Mouse (Mus musculus) stomach, embryonic 14.5 days (tissue): ENCODE data around the gene Syce2. TPM values are rescaled to one million over a fixed set of nuclear protein-coding genes. Genes with fewer than 3 reads are reported as not detected.

Experiments used
- ATAC-seq: fragments of 200-750 bp; cut with Nextera tagmentation; 2 replicates; pipeline ENCODE4 v1.8.0; 2017; ENCODE audit warnings: low read depth, moderate TSS enrichment; ENCODE audit not compliant: insufficient number of reproducible peaks, insufficient read depth, low FRiP score
- H3K27ac ChIP-seq: fragments of 300-500 bp; sonication (generic); 2 replicates; pipeline ENCODE4 v1.5.1; 2014; ENCODE audit warnings: mild to moderate bottlenecking, low read length, moderate library complexity, mixed read lengths
- H3K27me3 ChIP-seq: fragments of 300-500 bp; sonication (generic); 2 replicates; pipeline ENCODE4 v1.6.1; 2014; ENCODE audit warnings: low read length, control low read depth, mixed read lengths; ENCODE audit not compliant: control insufficient read depth, insufficient read depth
- H3K36me3 ChIP-seq: fragments of 300-500 bp; sonication (generic); 2 replicates; pipeline ENCODE4 v1.6.1; 2014; ENCODE audit warnings: mild to moderate bottlenecking, control low read depth, low read length, moderate library complexity, mixed read lengths; ENCODE audit not compliant: control insufficient read depth, insufficient read depth
- H3K4me1 ChIP-seq: fragments of 300-500 bp; sonication (generic); 2 replicates; pipeline ENCODE4 v1.6.1; 2014; ENCODE audit warnings: low read length, control low read depth, mixed read lengths; ENCODE audit not compliant: control insufficient read depth, insufficient read depth
- H3K4me2 ChIP-seq: fragments of 300-500 bp; sonication (generic); replicated peaks from 2 replicates; pipeline ENCODE4 v1.6.1; 2014; ENCODE audit warnings: low read depth, low read length, control low read depth
- H3K4me3 ChIP-seq: fragments of 300-500 bp; sonication (generic); 2 replicates; pipeline ENCODE4 v1.5.1; 2014; ENCODE audit warnings: low read depth, low read length, control low read depth
- H3K9ac ChIP-seq: fragments of 300-500 bp; sonication (generic); replicated peaks from 2 replicates; pipeline ENCODE4 v1.6.1; 2014; ENCODE audit warnings: low read depth, mild to moderate bottlenecking, control low read depth, low read length, moderate library complexity, mixed read lengths
- H3K9me3 ChIP-seq: fragments of 300-500 bp; sonication (generic); 2 replicates; pipeline ENCODE4 v1.6.1; 2016; ENCODE audit warnings: low read depth, low read length, control low read depth; ENCODE audit not compliant: control insufficient read depth
- WGBS: fragments of 180-500 bp; shearing (Covaris S2); extraction: QIAGEN DNeasy Blood & Tissue Kit; methylation state at CpG from one replicate; pipeline ENCODE4 v1.1.7; 2014; 5-methylcytosine and 5-hydroxymethylcytosine counted together
- polyA plus RNA-seq: library from polyadenylated mRNA; unstranded; fragments of >200 nt; fragmentation: Nextera tagmentation; extraction: Ambion mirVana; gene quantifications from 2 replicates; pipeline ENCODE4 v1.2.1, GENCODE M21; 2014

The Syce2 gene
- polyA plus RNA-seq, 1 experiment from 2014 or later, result 77.8 TPM

GRCm38 (mm10) chr8:84917781-84918180 lies 45.9 kb downstream of the Syce2 start:
- no peaks in the 10 kb centered on the region for H3K4me1 ChIP-seq
- WGBS, result 38% methylated on average over 20 of the region's 20 CpGs

GRCm38 (mm10) chr8:84918646-84919045 lies 46.7 kb downstream of the Syce2 start:
- H3K27me3 ChIP-seq, result 0 out of 2 replicates have a peak, but pooled peaks cover 4% of the 10 kb centered on the region

More at GRCm38 (mm10) chr8:84917781-84918180, 45.9 kb downstream of the Syce2 start:
- no peaks in the 10 kb centered on the region for H3K9me3 ChIP-seq
- H3K4me3 ChIP-seq, result no peak overlapping the region
- H3K27me3 ChIP-seq, result peaks cover 9% of the 10 kb centered on the region
- no peak for ATAC-seq
- H3K4me2 ChIP-seq, result no peak overlapping the region
- no peak overlapping the region for H3K27ac ChIP-seq
- no peaks in the 10 kb centered on the region for H3K36me3 ChIP-seq
- H3K9ac ChIP-seq, result no peak overlapping the region

GRCm38 (mm10) chr8:84921596-84921995 lies 49.7 kb downstream of the Syce2 start:
- Histone ChIP-seq H3K36me3 (no peaks in the 10 kb centered on the region), H3K27me3 (0 out of 2 replicates have a peak, but pooled peaks cover 1% of the 10 kb centered on the region), H3K4me2 (no peak overlapping the region), H3K27ac (no peak overlapping the region), H3K9ac (no peak overlapping the region), H3K9me3 (no peaks in the 10 kb centered on the region), H3K4me3 (no peak overlapping the region), H3K4me1 (no peaks in the 10 kb centered on the region)
- no peak for ATAC-seq
- WGBS, result 75% methylated on average over 2 of the region's 2 CpGs

More at GRCm38 (mm10) chr8:84918646-84919045, 46.7 kb downstream of the Syce2 start:
- 88% methylated on average over 15 of the region's 15 CpGs for WGBS
- H3K9me3 ChIP-seq, result no peaks in the 10 kb centered on the region
- H3K4me2 ChIP-seq, result no peak overlapping the region
- ATAC-seq, result no peak
- no peaks in the 10 kb centered on the region for H3K4me1 ChIP-seq
- no peak overlapping the region for H3K4me3 ChIP-seq
- no peak overlapping the region for H3K9ac ChIP-seq
- H3K27ac ChIP-seq, result no peak overlapping the region
- H3K36me3 ChIP-seq, result no peaks in the 10 kb centered on the region

DNA sequence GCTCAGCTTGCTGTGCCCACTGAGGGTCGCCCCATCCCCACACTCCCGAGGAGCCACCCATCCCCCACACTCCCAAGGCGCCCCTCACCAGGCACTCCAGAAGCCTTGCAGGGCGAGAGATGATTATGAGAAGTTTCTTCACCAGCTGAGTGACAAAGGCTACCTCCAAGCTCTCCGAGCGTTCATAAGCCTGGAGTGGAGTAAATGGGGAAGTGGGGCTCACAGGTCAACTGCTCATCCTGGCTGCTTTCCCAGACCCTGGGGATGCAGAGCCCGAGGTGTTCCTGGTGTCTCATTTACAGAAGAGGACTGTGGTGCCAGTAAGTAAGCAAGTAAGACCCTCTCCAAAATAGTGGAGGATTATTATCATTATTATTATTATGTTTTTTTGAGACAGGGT lies 53.6 kb downstream of the Syce2 start:
- Histone ChIP-seq H3K9me3 (no peaks in the 10 kb centered on the region), H3K27me3 (peaks cover 13% of the 10 kb centered on the region), H3K4me1 (0 out of 2 replicates have a peak, but pooled peaks cover 2% of the 10 kb centered on the region), H3K4me2 (no peak overlapping the region), H3K4me3 (no peak overlapping the region), H3K9ac (no peak overlapping the region), H3K27ac (no peak overlapping the region), H3K36me3 (no peaks in the 10 kb centered on the region)
- no peak for ATAC-seq
- WGBS, result 60% methylated on average over 7 of the region's 7 CpGs

DNA sequence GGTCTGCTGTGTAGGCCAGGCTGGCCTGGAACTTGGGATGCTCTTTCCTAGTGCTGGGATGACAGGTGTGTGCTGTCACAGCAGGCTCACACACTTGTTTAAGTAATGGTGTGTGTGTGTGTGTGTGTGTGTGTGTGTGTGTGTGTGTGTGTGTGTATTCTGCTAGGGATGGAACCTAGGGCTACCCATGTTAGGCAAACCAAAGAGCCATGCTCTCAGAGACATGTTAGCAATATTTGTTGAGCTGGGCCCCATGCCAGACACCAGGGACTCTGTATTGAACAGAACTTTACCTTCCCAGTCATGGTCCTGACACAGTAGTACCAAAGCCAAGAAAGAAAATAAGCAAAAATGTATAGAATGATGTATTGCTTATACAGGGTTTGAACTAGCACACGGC lies 55.6 kb downstream of the Syce2 start:
- no peak for ATAC-seq
- no peak overlapping the region for H3K9ac ChIP-seq
- H3K4me2 ChIP-seq, result no peak overlapping the region
- H3K9me3 ChIP-seq, result no peaks in the 10 kb centered on the region
- no peaks in the 10 kb centered on the region for H3K36me3 ChIP-seq
- no peak overlapping the region for H3K4me3 ChIP-seq
- 0 out of 2 replicates have a peak, but pooled peaks cover 2% of the 10 kb centered on the region for H3K4me1 ChIP-seq
- WGBS, result 75% methylated on average over 1 of the region's 1 CpGs
- peaks cover 15% of the 10 kb centered on the region for H3K27me3 ChIP-seq
- no peak overlapping the region for H3K27ac ChIP-seq

DNA sequence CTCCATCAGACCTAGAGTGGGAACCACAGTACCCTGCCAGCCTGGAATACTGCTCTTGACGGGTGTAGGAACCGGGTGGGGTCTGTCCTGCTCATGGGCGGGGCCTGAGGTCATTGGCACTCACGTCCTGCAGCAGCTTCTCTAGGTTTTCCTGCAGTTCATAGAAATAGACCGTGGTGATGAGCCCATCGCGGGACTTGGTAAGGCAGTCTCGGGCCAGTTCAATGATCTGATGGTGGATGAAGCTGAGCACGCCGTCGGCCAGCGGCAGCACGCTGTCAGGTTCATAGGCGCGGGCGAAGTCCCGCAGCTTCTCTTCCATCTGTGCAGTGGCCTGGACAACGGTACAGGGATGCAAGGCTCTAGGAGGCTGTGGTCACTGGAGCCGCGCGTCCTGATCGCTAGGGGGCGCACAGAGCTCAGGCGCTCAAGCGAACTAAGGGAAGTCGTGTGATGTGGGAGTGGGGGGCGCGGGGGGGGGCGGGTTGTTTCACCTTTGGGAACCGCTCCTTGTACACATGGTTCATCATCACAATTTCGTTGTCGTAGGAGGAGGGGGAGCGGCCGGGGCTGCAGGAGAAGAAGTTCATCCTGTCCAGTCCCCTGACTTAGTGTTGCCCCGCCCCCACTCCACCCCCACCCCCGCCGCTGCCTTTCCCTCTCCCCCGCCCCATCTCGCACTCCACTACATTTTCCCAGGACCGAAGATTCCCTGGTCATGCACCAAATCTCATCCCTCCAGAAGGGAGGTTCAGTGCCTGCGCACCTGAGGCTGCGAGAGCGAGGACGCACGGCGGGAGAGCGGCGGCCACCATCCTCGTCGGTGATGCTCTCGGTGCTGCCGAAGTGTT lies 56.8 kb downstream of the Syce2 start:
- Histone ChIP-seq H3K27ac (no peak overlapping the region), H3K9me3 (no peaks in the 10 kb centered on the region), H3K4me3 (peak overlapping the region; percentile 27), H3K36me3 (no peaks in the 10 kb centered on the region), H3K9ac (no peak overlapping the region), H3K27me3 (peaks cover 15% of the 10 kb centered on the region), H3K4me1 (0 out of 2 replicates have a peak, but pooled peaks cover 2% of the 10 kb centered on the region), H3K4me2 (peak overlapping the region; percentile 64)
- ATAC-seq, result peak; percentile 69; the same call in 1 of the 2 replicates
- 3% methylated on average over 52 of the region's 52 CpGs for WGBS

DNA sequence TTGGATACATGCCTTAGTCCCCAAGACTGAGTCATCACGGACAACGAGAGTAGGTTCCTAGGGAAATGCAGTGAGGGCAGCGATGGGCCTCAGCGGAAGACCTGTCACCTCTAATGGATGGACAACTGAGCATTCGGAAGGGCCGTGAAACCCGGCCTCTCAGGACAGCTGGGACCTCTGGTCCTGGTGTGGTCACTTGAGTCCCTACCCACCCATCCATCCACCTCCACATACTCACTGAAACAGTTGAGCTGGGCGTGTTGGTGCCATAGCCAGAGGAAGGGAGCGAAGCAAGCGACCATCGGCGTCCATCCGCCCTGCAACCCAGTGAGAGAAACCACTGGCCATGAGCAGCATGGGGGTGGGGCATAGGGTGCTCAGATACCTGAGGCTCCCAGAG lies 58.7 kb downstream of the Syce2 start:
- no peaks in the 10 kb centered on the region for H3K36me3 ChIP-seq
- peaks cover 6% of the 10 kb centered on the region; the same call in 1 of the 2 replicates for H3K4me1 ChIP-seq
- no peak overlapping the region for H3K27ac ChIP-seq
- 82% methylated on average over 13 of the region's 13 CpGs for WGBS
- H3K4me3 ChIP-seq, result no peak overlapping the region
- H3K4me2 ChIP-seq, result no peak overlapping the region
- H3K9ac ChIP-seq, result no peak overlapping the region
- H3K27me3 ChIP-seq, result peaks cover 31% of the 10 kb centered on the region
- no peak for ATAC-seq
- no peaks in the 10 kb centered on the region for H3K9me3 ChIP-seq

DNA sequence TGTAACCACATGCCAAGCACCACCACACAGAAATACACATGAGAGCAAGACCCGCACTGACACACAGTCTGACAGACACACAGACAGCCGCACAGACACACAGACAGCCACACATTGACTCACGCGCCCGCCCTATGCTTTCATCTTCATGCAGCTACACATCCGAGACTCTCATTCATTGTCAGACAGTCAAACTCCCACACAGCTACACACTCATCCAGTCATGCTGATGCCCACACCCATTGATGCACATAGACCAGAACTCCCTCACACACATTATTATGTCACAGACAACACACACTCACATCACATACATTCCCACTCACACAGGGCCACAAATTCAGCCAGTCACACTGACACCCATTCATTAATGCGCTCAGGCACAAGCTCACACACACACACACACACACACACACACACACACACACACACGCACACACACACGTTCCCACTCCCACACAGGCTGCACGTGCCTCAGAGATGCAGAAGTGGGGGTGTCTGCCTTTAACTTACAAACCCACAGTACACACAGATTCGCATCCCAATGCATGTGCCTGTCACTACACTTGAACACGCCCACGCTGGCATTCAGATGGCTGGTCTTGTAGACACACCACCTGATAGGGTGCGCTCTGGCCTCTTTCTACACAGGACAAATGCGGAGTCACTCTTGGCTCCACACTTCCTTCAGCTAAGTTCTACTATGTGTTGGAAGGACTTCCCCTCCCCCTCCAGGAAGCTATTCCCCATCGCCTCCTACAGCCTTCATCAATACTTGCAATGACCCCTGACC lies 62.1 kb downstream of the Syce2 start:
- 81% methylated on average over 16 of the region's 16 CpGs for WGBS
- H3K4me1 ChIP-seq, result peaks cover 6% of the 10 kb centered on the region; the same call in 1 of the 2 replicates
- no peak overlapping the region for H3K9ac ChIP-seq
- no peaks in the 10 kb centered on the region for H3K9me3 ChIP-seq
- H3K27ac ChIP-seq, result no peak overlapping the region
- H3K4me2 ChIP-seq, result no peak overlapping the region
- peaks cover 52% of the 10 kb centered on the region for H3K27me3 ChIP-seq
- H3K4me3 ChIP-seq, result no peak overlapping the region
- ATAC-seq, result no peak
- no peaks in the 10 kb centered on the region for H3K36me3 ChIP-seq
